Mouse (Mus musculus) embryonic facial prominence, embryonic 13.5 days (tissue): ENCODE results near the gene Tjp2. TPM values are rescaled to one million over a fixed set of nuclear protein-coding genes. Genes with fewer than 3 reads are reported as not detected.
A peak's percentile ranks its signal among the peaks of the same experiment; 100 is the strongest.
"Not testable (repeated sequence)": the region's sequence is repeated elsewhere in the genome, so short reads cannot be mapped to it uniquely, and the experiment has no call there.

Source experiments
- ATAC-seq: fragments of 200-750 bp; cut with Nextera tagmentation; 2 replicates; pipeline ENCODE4 v1.8.0; 2017; ENCODE audit warnings: low read depth; ENCODE audit not compliant: insufficient number of reproducible peaks, insufficient read depth, low FRiP score, low TSS enrichment
- H3K27ac ChIP-seq: fragments of 300-500 bp; sonication (generic); 2 replicates; pipeline ENCODE4 v1.5.1; 2015; ENCODE audit warnings: moderate library complexity, mild to moderate bottlenecking, inconsistent platforms
- H3K27me3 ChIP-seq: fragments of 300-500 bp; sonication (generic); 2 replicates; pipeline ENCODE4 v1.6.1; 2015; ENCODE audit warnings: mild to moderate bottlenecking, inconsistent platforms
- H3K36me3 ChIP-seq: fragments of 300-500 bp; sonication (generic); 2 replicates; pipeline ENCODE4 v1.6.1; 2015; ENCODE audit warnings: mild to moderate bottlenecking, inconsistent platforms
- H3K4me1 ChIP-seq: fragments of 300-500 bp; sonication (generic); 2 replicates; pipeline ENCODE4 v1.6.1; 2015; ENCODE audit warnings: inconsistent platforms
- H3K4me2 ChIP-seq: fragments of 300-500 bp; sonication (generic); 2 replicates; pipeline ENCODE4 v1.6.1; 2015; ENCODE audit warnings: moderate library complexity, mild to moderate bottlenecking, inconsistent platforms
- H3K4me3 ChIP-seq: fragments of 300-500 bp; sonication (generic); 2 replicates; pipeline ENCODE4 v1.5.1; 2015; ENCODE audit warnings: mild to moderate bottlenecking, inconsistent platforms
- H3K9ac ChIP-seq: fragments of 300-500 bp; sonication (generic); 2 replicates; pipeline ENCODE4 v1.6.1; 2015; ENCODE audit warnings: mild to moderate bottlenecking, inconsistent platforms
- H3K9me3 ChIP-seq: fragments of 300-500 bp; sonication (generic); 2 replicates; pipeline ENCODE4 v1.6.1; 2016; ENCODE audit warnings: inconsistent platforms
- WGBS: fragments of 180-500 bp; shearing (Covaris S2); methylation state at CpG from one replicate; pipeline ENCODE4 v1.1.7; 2015; ENCODE audit warnings: mixed read lengths; 5-methylcytosine and 5-hydroxymethylcytosine counted together
- polyA plus RNA-seq: library from polyadenylated mRNA; unstranded; fragments of >200 nt; fragmentation: Nextera tagmentation; extraction: Ambion mirVana; gene quantifications from 2 replicates; pipeline ENCODE4 v1.2.1, GENCODE M21; 2015

The Tjp2 gene
- polyA plus RNA-seq, 1 experiment from 2014 or later: 16.5 TPM

DNA sequence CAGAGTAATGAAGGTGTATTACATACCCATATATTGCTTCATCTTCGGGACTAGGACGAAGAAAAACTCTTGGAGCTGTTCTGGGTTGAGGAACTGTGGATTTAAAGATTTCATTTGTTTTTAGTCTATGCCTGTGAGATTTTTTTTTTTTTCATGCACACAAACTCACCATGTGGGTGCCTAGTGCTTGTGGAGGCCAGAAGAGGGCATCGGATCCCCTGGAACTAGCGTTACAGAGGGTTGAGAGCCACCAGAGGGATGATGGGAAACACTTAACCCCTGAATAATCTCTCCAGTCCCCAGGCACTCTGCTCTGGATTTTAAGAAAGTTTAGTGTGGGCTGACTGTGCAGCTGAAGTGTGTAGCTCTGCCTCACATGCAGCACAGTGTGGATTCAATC lies 104.0 kb downstream of the Tjp2 start:
- H3K9me3 ChIP-seq: no peaks in the 10 kb centered on the region
- H3K27me3 ChIP-seq: no peaks in the 10 kb centered on the region
- H3K27ac ChIP-seq: no peak overlapping the region
- WGBS: 80% methylated on average over 4 of the region's 4 CpGs
- H3K36me3 ChIP-seq: peaks cover 27% of the 10 kb centered on the region
- H3K9ac ChIP-seq: no peak overlapping the region
- no peak overlapping the region for H3K4me2 ChIP-seq
- H3K4me1 ChIP-seq: no peaks in the 10 kb centered on the region
- no peak overlapping the region for H3K4me3 ChIP-seq
- ATAC-seq: no peak

DNA sequence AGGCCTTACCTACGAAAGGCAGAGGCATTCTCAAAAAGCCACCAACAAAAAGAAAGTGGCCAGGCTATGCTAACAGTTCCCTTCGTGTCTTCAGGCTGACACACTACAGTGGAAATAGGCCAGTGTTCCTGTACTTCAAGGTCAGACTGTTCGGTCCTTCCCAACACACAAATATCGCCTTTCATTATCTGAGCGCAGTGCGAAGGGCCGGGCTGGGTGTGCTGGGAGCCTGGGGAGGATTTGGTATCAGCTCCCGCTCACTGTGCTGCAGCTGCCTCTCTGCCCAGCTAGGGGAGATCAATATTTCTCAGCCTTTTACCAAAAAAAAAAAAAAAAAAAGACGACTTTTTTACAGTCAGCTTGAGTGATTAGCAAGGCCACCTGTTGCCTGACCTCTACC lies 106.1 kb downstream of the Tjp2 start:
- H3K4me3 ChIP-seq: no peak overlapping the region
- 86% methylated on average over 9 of the region's 9 CpGs for WGBS
- no peak overlapping the region for H3K9ac ChIP-seq
- no peaks in the 10 kb centered on the region for H3K9me3 ChIP-seq
- H3K27me3 ChIP-seq: no peaks in the 10 kb centered on the region
- no peaks in the 10 kb centered on the region for H3K4me1 ChIP-seq
- H3K4me2 ChIP-seq: no peak overlapping the region
- H3K27ac ChIP-seq: no peak overlapping the region
- no peak for ATAC-seq
- peaks cover 27% of the 10 kb centered on the region for H3K36me3 ChIP-seq

DNA sequence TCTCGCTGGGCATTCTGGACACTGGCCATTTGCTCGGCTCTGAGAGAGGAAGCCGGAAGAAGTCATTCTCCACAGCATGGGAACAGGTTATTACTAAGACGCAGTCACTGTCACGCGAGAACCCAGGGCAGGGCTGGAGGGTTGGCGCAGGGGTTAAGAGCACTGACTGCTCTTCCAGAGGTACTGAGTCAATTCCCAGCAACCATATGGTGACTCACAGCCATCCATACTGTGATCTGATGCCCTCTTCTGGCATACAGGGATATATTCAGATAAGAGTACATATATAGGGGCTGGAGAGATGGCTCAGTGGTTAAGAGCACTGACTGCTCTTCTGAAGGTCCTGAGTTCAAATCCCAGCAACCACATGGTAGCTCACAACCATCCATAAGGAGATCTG lies 113.2 kb downstream of the Tjp2 start:
- Histone ChIP-seq H3K9me3 (no peaks in the 10 kb centered on the region), H3K4me2 (no peak overlapping the region), H3K36me3 (peaks cover 48% of the 10 kb centered on the region), H3K4me3 (no peak overlapping the region), H3K9ac (no peak overlapping the region), H3K4me1 (no peaks in the 10 kb centered on the region), H3K27ac (no peak overlapping the region), H3K27me3 (no peaks in the 10 kb centered on the region)
- 93% methylated on average over 7 of the region's 7 CpGs for WGBS
- no peak for ATAC-seq

DNA sequence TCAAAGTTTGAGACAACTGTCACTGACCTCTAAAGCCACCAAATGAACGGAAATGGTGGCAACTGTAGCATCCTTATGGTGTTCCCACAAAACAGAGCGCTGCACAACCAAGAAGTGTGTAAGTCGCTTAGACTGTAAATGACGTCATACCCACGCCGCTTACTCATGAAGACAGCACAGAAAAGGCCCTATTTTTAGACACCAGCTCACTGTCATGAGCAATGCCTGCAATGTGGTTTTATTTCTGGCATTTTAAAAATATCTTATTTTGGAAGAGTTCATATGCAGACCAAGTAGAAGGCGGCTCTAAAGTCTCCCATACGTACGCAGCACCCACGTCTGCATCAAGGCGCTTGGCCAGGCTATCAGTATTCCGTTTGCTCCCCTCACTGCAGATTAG lies 117.1 kb downstream of the Tjp2 start:
- H3K9me3 ChIP-seq: no peaks in the 10 kb centered on the region
- no peak for ATAC-seq
- H3K36me3 ChIP-seq: peaks cover 45% of the 10 kb centered on the region
- WGBS: 91% methylated on average over 12 of the region's 12 CpGs
- no peaks in the 10 kb centered on the region for H3K27me3 ChIP-seq
- H3K4me2 ChIP-seq: no peak overlapping the region
- no peak overlapping the region for H3K9ac ChIP-seq
- H3K4me1 ChIP-seq: no peaks in the 10 kb centered on the region
- H3K27ac ChIP-seq: no peak overlapping the region
- H3K4me3 ChIP-seq: no peak overlapping the region

DNA sequence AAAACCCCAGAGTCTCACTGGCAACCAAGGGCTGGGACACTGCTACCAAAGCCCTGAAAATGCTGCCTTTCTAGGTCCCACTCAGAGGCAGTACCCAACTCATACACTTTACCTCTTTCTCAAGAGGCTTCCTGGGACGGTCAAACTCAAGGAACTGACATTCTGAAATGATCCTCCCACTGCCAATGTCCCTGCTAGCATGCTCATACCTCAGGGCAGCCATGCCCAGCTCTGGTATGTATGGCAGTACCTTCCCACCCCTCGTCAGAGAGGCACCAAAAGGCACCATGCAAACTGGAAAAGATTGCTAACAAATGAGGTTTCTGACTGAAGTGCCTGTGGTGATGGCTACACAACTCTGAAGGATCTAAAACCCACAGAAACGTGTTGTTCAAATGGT lies 121.0 kb downstream of the Tjp2 start:
- Histone ChIP-seq H3K27ac (no peak overlapping the region), H3K4me3 (no peak overlapping the region), H3K36me3 (peaks cover 22% of the 10 kb centered on the region; the same call in 1 of the 2 replicates), H3K9ac (no peak overlapping the region), H3K4me1 (peaks cover 5% of the 10 kb centered on the region), H3K27me3 (no peaks in the 10 kb centered on the region), H3K9me3 (no peaks in the 10 kb centered on the region), H3K4me2 (no peak overlapping the region)
- 81% methylated on average over 3 of the region's 3 CpGs for WGBS
- no peak for ATAC-seq

DNA sequence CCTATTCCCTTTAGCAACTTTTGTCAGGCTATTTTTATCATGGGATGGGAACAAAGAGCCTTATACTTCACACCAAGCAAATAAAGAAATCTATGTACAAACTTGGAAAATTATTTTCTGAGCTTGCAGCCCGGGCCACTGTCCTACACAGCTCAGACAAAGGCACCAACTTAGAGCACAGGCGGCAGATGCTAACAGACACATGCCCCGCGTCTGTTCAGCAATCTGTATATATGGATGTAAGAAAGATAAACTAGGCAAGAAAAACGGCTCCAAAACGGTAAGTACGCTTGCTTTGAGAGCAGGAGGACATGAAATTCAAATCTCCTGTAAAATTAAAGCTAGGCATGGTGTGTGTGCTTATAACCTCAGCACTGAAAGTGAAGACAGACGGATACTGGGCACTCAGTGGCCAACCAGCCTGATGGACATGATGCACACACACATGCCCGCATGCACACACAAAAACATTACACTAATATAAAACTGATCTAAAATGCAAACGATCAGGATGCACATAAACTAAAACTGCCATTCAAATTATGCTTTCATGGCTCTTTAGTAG lies 122.2 kb downstream of the Tjp2 start:
- ATAC-seq: no peak
- H3K36me3 ChIP-seq: peaks cover 14% of the 10 kb centered on the region; the same call in 1 of the 2 replicates

DNA sequence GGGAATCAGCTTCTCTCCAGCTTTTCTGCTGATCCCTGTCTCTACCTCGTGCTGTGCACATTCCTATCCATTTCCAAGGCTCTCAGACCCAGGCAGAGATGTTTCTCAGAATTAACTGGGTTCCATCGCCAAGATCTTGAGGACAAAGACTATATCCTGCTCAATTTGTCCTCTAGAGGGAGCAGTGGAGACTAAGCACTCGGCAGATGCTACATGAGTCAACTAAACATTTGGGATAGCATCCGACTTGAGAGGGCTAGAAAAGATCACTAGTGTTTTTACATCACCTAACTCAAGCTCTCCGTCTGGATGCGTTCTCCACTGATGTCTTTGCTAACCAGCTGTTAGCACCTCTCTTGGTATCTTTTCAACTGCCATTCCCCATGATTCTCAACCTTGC lies 123.6 kb downstream of the Tjp2 start:
- H3K4me1 ChIP-seq: peaks cover 10% of the 10 kb centered on the region
- 80% methylated on average over 6 of the region's 6 CpGs for WGBS
- H3K9ac ChIP-seq: no peak overlapping the region
- H3K36me3 ChIP-seq: peaks cover 19% of the 10 kb centered on the region; the same call in 1 of the 2 replicates
- no peaks in the 10 kb centered on the region for H3K9me3 ChIP-seq
- no peaks in the 10 kb centered on the region for H3K27me3 ChIP-seq
- no peak overlapping the region for H3K4me2 ChIP-seq
- no peak overlapping the region for H3K27ac ChIP-seq
- no peak for ATAC-seq
- H3K4me3 ChIP-seq: no peak overlapping the region

More for the DNA sequence above, 122.2 kb downstream of the Tjp2 start:
- no peak overlapping the region for H3K4me2 ChIP-seq
- H3K27me3 ChIP-seq: no peaks in the 10 kb centered on the region
- H3K27ac ChIP-seq: no peak overlapping the region
- H3K9me3 ChIP-seq: no peaks in the 10 kb centered on the region
- 90% methylated on average over 10 of the region's 10 CpGs for WGBS
- H3K9ac ChIP-seq: no peak overlapping the region
- H3K4me1 ChIP-seq: peaks cover 10% of the 10 kb centered on the region
- H3K4me3 ChIP-seq: no peak overlapping the region

DNA sequence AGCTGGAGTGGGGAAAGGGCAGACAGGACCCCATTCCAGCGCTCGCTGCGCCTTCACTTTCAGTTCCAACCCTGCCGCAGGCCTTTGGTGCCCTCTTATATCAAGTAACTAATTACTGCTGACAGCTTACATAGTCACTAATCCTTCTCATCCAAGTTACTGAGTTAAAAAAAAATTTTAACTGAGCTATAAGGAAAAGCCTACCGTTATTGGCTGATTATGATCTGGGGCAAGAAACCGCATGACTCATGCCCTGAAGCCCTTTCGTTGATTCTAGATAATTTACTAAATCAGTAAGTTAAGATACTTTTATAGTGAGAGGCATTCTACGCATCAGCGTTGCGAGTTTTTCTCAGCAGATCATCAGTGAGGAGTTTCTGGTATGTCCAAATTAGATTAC lies 126.1 kb downstream of the Tjp2 start:
- Histone ChIP-seq H3K27ac (no peak overlapping the region), H3K4me2 (0 out of 2 replicates have a peak overlapping the region, but pooled peaks have one; percentile 7), H3K36me3 (peaks cover 30% of the 10 kb centered on the region; the same call in 1 of the 2 replicates), H3K27me3 (no peaks in the 10 kb centered on the region), H3K9me3 (no peaks in the 10 kb centered on the region), H3K4me1 (peaks cover 10% of the 10 kb centered on the region), H3K4me3 (no peak overlapping the region), H3K9ac (no peak overlapping the region)
- no peak for ATAC-seq
- 35% methylated on average over 10 of the region's 10 CpGs for WGBS

DNA sequence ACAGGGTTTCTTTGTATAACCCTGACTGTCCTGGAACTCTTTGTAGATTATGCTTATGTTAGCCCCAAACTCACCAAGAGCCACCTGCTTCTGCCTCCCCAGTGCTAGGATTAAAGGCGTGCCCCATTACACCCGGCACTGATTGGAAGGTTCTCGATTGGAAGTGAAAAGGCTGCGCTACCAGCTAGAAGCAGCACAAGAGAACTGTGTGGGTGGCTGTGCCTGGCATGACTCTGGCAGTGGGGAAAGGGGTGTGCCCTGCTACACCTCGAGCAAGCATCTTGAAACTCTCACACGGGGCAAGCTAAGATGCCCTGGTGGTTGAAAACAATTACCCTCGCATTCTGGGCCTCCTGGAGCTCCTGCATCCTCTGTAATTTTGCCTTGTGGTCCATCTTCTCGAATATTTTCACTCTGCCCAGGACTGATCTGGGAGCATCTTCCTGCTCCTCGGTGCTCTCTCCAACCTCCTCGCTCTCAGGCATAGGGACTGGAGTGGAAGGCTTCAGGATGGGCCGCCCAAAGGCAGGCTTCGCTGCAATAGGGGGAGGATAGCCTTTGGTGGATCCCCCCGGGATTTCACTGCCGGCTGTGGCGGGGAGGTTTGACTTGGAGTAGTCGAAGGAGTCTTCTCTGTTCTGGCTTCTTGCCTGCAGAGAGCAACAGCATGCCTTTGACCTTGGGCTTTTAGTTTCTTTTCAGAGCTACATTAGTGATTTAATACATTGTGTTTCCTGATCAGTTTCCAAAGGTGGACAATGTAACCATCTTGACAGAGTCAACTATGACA lies 127.0 kb downstream of the Tjp2 start:
- 77% methylated on average over 16 of the region's 16 CpGs for WGBS
- no peak overlapping the region for H3K4me2 ChIP-seq
- no peak overlapping the region for H3K27ac ChIP-seq
- H3K4me1 ChIP-seq: peaks cover 10% of the 10 kb centered on the region
- peaks cover 28% of the 10 kb centered on the region; the same call in 1 of the 2 replicates for H3K36me3 ChIP-seq
- H3K9ac ChIP-seq: no peak overlapping the region
- H3K9me3 ChIP-seq: no peaks in the 10 kb centered on the region
- ATAC-seq: no peak
- no peaks in the 10 kb centered on the region for H3K27me3 ChIP-seq
- no peak overlapping the region for H3K4me3 ChIP-seq

DNA sequence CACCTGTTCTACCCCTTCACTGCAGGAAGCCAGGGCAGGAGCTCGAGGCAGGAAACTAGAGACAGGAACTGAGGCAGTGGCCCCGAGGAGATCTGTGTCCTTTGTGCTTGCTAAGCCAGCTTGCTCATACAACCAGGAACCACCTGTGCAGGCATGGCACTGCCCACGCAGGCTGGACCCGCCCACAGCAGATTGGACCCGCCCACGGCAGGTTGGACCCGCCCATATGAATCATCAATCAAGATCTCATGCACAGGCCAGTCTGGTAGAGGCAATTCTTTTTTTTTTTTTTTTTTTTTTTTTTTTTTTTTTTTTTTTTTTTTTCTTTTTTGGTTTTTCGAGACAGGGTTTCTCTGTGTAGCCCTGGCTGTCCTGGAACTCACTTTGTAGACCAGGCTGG lies 132.8 kb downstream of the Tjp2 start:
- not testable (repeated sequence) for H3K4me3 ChIP-seq, H3K9me3 ChIP-seq, ATAC-seq, H3K27me3 ChIP-seq, H3K4me1 ChIP-seq, H3K4me2 ChIP-seq, H3K27ac ChIP-seq, H3K9ac ChIP-seq
- WGBS: 74% methylated on average over 8 of the region's 8 CpGs
- peaks cover 17% of the 10 kb centered on the region; the same call in 1 of the 2 replicates for H3K36me3 ChIP-seq

DNA sequence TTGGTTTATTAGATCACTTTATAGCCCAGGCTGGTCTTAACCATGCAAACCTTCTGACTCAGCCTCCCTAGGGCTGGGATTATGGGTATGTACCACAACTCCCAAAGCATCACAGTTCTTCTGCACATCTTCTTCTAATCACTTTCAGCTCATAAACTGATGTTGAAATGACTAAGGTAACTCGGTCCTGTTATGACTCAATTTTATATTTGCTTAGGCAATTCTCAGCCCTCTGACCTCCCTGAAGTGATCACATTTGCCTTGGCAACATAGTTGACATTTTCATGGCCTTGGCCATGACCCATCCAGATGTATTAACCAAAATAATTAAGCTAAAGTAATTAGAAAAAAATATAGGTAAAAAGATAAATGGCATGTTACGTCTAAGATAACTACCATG lies 134.5 kb downstream of the Tjp2 start:
- WGBS: 78% methylated on average over 2 of the region's 2 CpGs
- Histone ChIP-seq H3K9me3 (no peaks in the 10 kb centered on the region), H3K4me2 (no peak overlapping the region), H3K4me3 (no peak overlapping the region), H3K36me3 (0 out of 2 replicates have a peak, but pooled peaks cover 9% of the 10 kb centered on the region), H3K9ac (no peak overlapping the region), H3K27ac (no peak overlapping the region), H3K27me3 (no peaks in the 10 kb centered on the region), H3K4me1 (no peaks in the 10 kb centered on the region)
- ATAC-seq: no peak

DNA sequence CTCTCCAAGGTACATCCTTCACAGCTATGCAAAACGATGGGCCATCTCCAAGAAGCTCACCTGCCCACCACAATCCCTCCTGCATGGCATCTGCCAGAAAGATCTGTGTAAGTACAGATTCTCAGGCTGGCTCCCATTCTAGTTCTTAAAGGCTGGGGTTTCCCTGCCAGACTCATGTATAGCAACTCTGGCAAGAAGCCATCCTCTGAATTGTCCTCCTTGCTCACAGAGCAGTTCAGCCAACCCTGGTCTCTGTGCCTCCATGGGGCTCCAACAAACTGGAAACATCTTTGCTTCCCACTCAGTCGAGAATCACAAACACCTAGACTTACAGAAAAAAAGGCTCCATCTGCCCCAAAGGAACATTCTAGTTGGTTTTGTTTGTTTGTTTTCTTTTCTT lies 139.5 kb downstream of the Tjp2 start:
- no peak overlapping the region for H3K27ac ChIP-seq
- H3K4me2 ChIP-seq: no peak overlapping the region
- no peaks in the 10 kb centered on the region for H3K4me1 ChIP-seq
- no peaks in the 10 kb centered on the region for H3K36me3 ChIP-seq
- H3K9me3 ChIP-seq: no peaks in the 10 kb centered on the region
- H3K4me3 ChIP-seq: no peak overlapping the region
- 76% methylated on average over 2 of the region's 2 CpGs for WGBS
- no peak overlapping the region for H3K9ac ChIP-seq
- no peak for ATAC-seq
- no peaks in the 10 kb centered on the region for H3K27me3 ChIP-seq
